Mouse (Mus musculus) spleen, postnatal 10 days (tissue): ENCODE results near the gene Nyx.

Source experiments
- DNase-seq, 2 experiments: peaks; one replicate each; pipeline ENCODE4 v3.0.0; 2021 to 2022; ENCODE audit warnings: low spot score in 2 of 2

Gene Nyx

DNA sequence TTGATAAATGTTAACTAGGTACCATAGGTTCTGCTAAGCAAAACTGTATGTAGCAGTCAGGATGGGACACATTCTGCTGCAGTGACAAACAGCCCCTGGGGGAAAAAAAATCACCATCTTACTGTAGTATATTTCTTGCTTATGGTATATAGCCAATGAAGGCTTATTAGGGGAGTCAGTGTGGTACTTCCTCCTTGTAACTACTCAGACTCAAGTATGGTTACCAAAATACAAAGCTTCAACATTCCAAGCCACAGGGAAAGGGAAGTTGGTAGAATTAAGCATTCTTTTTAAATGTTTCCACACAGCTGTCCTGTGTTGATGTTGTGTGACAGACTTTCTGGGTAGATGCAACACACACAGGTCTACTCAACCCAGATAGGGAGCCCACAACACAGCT is 27.0 kb downstream of the Nyx start:
- DNase-seq, result no peak

DNA sequence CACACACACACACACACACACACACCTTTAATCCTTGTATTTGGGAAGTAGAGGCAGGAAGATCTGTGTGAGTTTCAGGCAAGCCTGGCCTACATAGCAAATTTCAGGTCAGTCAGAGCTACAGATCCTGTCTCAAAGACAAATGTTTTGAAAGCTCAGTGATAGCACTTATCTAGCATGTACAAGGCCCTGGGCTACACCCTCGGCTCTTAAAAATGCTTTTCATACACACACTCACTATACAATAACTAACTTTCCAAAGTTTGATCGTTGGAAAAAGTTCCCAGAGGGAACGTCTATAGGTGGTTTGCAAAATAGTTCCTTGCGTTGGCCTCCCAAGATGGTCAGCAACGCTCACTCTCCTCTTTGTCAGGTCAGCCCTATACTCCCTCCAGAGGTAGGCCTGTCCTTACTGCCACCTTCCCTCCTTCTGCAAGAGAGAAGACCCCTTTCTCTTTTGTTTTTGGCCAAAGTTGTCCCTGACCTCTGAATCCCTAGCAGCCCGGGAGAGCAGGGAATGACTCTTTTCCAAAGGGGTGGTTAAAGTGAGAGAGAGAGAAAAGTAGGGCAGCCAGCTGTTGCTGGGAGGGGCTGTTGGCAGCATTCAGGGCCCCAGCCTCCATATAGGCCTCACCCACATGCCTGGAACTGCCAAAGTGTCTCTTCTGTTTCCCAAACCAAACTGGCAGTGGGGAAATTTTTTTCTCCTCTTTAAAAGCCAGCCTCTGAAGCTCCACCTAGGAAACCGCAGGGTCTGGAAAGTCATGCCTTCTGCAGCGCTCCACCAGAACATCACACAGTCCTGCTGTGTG is 29.2 kb downstream of the Nyx start:
- no peak for DNase-seq

- DNase-seq, result no peak
Observed at GRCm38 (mm10) chrX:13500284-13500683, 34.4 kb downstream of the Nyx start.

DNA sequence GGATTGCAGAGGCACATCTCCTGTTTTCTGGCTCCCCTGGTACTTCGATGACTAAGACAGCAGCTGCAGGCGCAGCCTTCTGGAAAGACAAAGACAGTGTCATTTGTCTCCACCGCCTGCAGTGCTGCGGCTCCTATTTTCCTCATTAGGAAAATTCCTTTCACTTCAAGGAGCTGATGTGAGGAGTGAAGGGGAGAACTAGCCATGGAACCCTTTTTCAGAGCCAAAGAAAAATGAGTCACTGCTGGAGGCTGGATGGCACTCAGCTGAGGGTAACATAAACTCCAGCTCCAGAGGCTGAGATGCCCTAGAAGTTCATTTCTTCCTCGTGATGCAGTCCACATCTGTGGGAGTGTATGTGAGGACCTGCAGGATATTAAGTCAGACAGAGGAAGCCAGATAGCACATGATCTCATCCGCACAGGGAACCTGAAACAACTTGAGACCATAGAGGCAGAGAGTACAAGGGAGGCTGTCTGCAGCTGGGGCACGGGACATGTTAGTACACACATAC is 37.0 kb downstream of the Nyx start:
- DNase-seq, result no peak

DNA sequence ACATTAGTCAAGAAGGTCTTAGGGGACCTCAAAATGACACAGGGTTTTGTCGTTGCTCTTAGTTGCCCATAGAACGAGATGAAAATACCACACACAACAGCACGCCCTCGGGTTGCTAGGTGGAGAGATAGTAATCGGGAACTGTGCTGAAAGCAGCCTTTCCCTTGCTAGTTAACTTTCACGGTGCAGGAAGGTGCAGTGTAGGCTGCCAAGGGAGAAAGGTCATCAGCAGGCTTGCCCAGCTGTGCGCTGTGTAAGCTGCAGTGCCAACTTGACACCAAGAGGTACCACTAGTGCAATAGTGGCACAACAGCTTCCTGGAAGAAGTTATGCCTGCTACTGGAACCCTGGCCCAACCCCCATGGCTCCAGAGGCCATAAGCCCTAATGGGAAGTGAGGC is 38.5 kb downstream of the Nyx start:
- no peak for DNase-seq

DNA sequence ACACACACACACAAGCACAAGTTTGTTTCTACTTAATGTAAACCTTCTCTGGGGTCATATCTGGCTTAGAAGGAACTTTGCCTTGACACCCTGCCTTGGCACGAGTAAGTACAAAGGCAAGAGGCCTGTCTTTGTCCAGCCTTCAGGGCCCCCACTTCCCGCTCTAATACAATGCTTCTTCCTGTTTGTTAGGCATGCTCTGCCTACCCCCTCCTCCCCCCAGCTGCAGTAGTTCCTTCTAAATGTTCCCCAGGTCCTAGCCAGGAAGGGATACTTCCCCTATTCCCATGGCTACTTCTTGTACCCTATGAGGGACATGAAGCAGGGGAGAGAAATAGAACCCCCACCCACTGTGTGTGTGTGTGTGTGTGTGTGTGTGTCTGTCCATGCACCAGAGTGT is 40.5 kb downstream of the Nyx start:
- no peak for DNase-seq

DNA sequence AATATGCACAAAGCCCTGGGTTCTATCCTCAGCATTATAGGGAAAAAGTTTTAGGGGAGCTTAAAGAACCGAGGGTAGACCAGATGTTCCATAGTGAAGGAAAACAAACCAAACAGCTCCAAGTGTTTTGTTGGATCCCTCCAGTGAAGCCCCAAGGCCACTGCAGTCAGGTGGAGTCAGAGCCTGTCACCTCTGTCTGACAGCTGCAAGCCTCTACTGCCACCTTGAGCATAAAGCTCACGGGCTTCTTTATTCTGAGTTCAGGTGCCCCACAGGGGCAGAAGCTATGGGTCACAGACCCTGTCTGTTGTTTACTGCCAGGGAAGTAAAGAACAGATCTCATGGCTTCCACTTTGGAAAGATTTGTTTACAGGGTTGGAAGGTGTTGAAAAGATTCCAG is 47.2 kb downstream of the Nyx start:
- DNase-seq, result peak in 1 of 2 experiments; percentile 21

- DNase-seq, result no peak
Observed at GRCm38 (mm10) chrX:13513864-13514263, 48.0 kb downstream of the Nyx start.

DNA sequence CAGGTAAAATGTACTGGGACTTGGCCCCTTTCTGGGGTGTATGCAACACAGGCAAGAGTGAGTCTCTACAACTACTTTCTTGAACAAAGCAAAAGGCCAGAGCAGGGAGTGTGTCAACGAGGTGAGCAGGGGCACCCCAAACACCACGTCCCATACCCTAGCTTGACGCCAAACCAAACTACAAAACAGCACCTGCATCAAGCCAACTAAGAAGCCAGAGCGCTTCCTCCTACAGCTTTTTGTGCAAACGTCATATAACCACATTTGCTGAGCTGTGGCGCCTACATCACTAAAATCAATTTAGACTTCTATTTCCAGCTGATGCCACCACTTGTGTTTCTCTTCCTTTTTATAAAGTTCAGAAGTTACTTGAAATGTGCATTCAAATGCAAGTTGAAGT is 50.5 kb downstream of the Nyx start:
- no peak for DNase-seq

- no peak for DNase-seq
Observed at GRCm38 (mm10) chrX:13518019-13518418, 52.1 kb downstream of the Nyx start.

- DNase-seq, result no peak
Observed at GRCm38 (mm10) chrX:13518781-13519407, 53.0 kb downstream of the Nyx start.

- no peak for DNase-seq
Observed at GRCm38 (mm10) chrX:13519408-13519783, 53.5 kb downstream of the Nyx start.

DNA sequence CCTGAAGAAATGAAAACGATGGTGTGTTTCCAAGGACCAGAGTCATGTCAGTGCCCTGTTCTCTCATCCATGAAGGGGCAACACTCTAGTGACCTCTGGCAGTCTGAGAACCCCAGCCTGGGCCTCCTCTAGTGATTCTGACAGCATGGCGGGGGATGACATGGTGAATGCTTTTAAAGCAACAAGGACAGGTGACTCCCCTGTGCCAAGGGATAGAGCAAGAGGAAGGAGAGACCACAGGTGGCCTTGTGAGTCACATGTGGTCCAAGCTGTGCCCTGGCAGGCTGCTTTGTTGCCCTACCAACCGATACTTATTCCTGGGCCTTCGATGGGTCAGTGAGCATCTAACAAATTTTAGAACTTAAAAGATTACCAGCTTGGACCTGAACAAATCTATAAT is 54.7 kb downstream of the Nyx start:
- DNase-seq, result no peak

GRCm38 (mm10) chrX:13521288-13521687 is 55.4 kb downstream of the Nyx start:
- no peak for DNase-seq
